Mouse (Mus musculus): ENCODE data around the gene Esrrg. TPM values are rescaled to one million over a fixed set of nuclear protein-coding genes. Genes with fewer than 3 reads are reported as not detected.

The Esrrg gene
- total RNA-seq, 1 experiment from 2014 or later = not detected

DNA sequence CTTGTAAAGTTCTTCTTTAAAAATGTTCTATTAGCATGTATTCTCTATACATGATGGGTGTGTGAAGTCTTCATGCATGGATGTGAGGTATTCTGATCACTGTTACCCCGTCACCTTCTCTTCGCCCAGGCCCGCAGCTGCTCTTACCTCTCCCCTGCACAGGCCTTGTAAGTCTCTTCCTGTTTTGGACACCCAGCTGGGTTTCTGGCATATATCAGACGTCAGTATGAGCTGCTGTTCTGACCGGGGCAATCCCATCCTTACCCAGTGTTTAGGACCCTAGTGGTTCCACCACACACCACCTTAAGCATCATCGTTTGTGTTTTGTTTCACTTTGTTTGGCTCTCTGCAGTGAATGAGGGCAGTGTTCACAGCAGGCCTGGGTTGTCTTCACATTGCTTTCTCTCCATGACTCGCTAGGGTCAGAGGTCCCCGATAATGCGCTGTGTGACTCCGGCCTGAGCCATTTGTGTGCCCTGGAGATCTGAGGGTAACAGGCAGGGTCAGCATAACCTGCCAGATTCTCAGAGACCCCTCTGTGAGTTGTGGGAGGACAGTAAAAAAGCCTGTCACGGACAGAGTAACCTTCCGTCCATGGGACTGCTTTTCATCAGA is 471.8 kb downstream of the Esrrg start:
- no peak for ATAC-seq (ENCODE audit: extremely low read depth, insufficient number of reproducible peaks, low FRiP score, poor library complexity, severe bottlenecking)

DNA sequence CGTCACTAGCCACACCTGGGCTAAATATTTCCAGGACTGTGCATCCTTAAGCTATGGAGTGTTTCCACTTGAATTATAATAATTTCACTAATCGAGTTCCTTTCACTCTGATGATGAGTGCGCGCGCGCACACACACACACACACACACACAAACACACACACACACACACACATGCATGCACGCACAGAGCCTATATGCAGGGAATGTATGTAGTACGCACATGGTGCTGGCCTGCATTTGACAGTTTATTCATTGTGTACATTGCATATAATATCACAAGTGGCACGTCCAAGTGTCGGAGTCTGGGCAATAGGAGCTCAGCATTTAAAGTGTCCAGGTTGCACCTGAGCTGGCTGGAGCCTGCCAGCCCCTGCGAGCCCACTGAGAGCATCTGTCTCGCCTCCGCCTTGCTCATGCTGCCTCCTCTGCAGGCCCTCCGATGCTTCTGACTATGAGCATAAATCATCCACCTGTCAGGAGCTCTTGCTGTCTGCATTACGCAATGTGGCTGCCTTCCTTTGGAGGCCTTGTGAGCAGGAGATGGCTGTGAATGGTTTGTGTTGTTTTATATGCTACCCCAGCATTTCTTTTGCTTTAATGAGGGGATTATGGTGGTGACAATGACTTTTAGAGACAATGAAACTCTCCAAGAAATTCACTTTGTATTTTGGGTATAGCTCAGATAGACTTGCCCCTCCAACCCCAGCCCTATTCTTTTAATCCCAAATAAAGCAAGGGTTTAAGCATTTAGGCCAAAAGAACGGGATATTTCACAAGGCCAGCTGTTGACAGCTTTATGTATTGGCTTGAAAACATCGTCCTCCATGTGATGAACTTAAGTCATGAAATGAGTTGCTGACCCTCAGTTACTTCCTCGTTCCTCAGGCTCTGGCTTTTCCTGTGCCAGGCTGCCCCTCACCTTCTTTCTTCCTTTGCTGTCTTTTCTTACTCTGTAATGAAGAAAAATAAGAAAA is 474.4 kb downstream of the Esrrg start:
- no peak for ATAC-seq (ENCODE audit: extremely low read depth, insufficient number of reproducible peaks, low FRiP score, poor library complexity, severe bottlenecking)

DNA sequence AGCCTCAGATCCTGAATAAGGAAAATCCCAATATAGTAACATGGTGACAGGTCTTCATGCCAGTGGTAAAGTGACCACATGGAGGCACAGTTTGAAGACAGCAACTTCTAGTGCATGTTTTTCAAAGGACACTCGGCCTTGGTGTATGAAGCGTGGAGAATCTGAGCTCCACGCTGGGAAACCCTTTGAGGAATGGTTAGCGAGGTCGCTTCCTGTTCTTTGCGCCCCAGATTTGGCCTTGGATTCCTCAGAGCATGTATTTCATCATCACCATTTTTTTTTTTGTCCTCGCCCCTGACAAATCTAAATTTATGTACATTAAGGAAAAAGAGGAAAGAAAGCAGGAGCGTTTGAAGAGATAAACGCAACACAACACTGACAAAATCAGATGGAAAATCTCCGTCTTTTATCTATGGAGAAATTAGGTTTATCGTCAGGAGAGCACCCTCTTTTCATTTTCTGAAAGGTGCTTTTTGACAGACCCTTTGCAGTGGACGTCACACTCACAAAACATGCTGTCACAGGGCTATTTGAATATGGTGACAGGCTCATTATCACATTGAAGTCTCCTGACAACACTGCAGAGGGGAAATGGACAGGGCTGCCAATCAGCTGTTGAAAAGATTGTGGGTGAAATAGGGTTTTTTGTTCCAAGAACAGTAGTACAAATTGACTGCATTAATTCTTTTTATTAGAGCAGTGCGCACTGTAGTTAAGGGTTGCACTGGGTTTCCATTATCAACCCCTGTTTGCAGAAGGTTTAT is 476.7 kb downstream of the Esrrg start:
- no peak for ATAC-seq (ENCODE audit: extremely low read depth, insufficient number of reproducible peaks, low FRiP score, poor library complexity, severe bottlenecking)

DNA sequence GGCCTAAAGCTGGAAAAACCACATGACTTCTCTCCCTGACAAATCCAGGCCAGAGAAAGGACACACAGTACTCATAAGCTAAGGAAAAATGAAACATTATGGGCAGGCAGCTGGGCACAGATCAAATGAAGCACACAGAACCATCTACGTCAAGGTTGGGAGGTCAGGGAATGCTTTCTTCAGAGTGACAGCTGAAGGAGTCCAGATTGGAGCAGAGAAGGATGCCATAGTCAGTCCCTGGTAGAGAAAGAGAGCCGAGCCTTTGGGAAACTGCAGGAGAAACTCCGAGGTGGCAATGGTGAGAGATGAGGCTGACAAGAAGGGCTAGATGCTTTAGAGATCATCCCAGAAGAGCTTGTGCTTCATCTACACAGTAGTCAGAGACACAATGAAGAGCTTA is 485.1 kb downstream of the Esrrg start:
- ATAC-seq (ENCODE audit: extremely low read depth, insufficient number of reproducible peaks, low FRiP score, poor library complexity, severe bottlenecking) = no peak

DNA sequence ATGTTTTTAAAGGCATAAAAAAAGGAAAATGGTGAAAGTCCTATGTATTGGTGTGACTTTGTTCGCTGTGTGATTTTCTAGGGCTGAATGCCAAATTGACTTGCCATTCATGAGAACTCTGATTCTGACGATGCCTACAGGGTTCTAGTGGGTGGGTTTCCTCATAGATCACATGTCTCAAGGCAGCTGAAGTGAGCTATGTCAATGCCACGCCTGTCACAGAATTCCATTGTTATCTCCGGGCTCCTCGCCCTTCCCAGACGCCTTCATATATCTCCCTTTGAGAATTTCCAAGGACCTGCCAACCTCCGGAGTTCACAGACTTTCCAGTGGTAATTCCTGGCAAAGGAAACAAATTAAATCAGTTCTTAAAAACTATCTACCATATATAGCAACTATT is 493.2 kb downstream of the Esrrg start:
- ATAC-seq (ENCODE audit: extremely low read depth, insufficient number of reproducible peaks, low FRiP score, poor library complexity, severe bottlenecking) = no peak

DNA sequence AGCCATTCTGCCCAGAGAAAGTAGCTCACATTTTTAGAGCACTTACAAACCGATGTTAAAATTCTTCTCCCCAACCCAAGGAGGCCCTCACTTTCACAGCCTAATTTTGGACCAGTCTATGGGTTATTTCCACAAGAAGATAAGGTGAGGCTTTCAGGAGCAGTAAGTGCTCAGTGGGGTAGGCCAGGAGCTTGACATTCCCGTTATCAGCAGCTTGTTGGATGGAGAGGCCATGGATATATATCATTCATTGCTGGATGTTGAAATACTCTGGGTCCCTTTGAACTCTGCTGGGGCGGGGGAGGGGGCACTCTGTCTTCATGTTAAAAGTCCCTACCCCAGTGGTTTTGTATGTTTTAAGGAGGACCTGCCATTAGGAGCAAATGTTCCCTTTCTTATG is 494.6 kb downstream of the Esrrg start:
- no peak for ATAC-seq (ENCODE audit: extremely low read depth, insufficient number of reproducible peaks, low FRiP score, poor library complexity, severe bottlenecking)

DNA sequence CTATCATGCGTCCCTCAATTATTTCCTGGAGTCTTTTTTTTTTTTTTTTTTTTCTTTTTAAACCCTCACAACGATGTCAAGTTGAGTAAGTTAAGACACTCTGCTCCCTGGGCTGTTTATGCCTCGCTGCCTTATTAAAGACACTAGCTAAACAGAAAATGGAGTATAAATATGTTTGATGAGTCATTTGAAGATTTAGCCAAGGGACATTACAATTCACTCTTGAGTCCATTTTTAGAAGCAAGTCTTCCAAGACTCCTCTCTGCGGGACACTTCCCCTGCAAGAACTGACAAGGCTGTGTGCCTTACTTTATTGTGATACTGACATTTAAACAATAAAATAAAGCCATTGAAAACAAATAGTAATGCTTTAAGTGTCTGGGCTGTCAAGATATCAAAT is 496.9 kb downstream of the Esrrg start:
- no peak for ATAC-seq (ENCODE audit: extremely low read depth, insufficient number of reproducible peaks, low FRiP score, poor library complexity, severe bottlenecking)

DNA sequence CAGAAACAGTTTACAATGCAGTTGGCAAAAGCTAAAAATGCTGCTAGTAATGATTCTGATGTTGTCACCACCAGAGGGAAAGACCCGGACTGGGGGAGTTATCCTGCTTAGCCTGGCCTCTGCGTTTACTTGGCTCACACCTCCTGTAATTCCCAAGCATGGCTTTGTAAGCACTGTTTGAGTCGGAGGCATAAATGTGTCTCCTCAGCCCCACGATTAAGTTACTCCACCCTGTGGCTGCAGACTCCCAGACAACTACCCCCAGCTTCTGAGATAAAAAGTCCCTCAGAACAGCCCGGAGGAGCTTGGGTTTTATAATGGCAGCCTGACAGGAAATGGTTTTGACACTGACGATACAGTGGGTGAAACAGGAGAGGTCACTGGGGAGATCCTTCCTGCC is 499.4 kb downstream of the Esrrg start:
- no peak for ATAC-seq (ENCODE audit: extremely low read depth, insufficient number of reproducible peaks, low FRiP score, poor library complexity, severe bottlenecking)

DNA sequence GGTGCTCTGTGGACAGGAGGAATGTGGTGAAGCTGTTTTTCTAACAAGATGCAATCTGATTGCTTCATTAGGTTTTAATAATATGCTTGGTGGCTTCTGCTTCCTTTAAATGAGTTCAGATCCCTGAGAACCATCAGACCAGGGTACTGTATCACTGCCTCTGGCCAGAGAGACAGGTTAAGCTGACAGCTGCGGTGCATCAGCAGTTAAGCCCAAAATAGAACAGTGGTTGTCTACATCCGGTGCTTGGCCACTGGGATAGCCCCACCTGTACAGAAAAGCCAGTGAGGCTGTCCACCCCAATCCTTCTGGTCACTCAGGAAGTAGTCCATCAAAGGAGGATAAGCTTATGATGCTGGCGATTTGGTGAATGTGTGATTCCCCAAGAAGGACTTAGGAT is 503.0 kb downstream of the Esrrg start:
- no peak for ATAC-seq (ENCODE audit: extremely low read depth, insufficient number of reproducible peaks, low FRiP score, poor library complexity, severe bottlenecking)

DNA sequence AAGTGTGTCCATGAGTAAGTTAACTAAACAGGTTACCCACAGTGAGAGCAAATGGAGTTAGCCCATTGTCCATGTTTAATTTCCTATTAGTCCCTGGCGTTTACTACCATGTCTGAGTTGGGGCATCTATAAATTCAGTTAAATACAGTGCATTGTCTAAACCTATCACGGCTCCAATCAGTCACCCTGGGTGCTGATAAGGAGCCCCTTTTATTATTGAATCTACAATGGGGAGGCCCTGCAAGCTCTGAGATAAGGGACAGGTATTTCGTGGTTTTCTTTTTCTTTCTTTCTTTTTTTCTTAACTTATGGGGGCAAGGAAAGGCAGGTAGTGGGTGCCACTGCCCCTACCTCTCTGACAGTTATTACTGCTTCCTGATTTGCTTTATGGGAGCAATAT is 504.6 kb downstream of the Esrrg start:
- no peak for ATAC-seq (ENCODE audit: extremely low read depth, insufficient number of reproducible peaks, low FRiP score, poor library complexity, severe bottlenecking)

DNA sequence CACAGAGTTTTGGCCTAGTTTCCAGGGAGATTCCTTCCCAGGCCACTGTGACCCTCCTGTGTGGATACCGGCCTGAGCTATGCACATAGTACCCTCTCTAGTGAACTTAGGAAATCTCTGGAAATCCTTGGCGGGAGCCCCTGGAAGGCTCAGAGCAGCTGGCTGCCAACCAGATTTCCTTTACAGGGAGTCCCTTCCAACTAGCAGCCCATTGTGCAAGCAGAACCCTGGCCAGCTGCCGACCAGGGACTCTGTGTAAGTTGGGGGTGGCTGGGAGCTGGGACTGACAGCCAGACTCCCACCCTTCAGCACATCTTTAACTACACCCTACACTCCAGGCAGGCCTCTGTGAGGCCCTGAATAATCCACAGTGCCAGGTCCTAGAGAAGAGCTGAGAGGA is 509.5 kb downstream of the Esrrg start:
- ATAC-seq (ENCODE audit: extremely low read depth, insufficient number of reproducible peaks, low FRiP score, poor library complexity, severe bottlenecking) = no peak

DNA sequence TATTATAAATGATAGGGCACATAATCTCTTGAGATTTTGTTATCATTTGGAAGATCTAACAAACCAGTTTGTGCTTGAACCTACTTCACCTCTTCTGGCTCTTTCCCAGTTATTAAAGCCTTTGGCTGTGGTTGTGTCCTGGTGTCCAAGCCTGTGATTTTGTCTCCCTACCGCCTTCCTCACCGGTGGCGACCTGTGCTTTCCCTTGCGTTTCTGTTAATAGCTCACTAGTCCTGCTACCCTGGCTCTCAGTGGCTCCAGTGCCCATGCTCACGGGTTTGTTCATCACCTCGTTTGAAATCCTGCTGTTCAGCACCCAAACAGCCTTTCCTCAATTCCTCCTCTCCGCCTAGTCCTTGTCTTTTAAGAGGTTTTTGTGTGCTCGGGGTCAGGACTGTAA is 511.2 kb downstream of the Esrrg start:
- ATAC-seq (ENCODE audit: extremely low read depth, insufficient number of reproducible peaks, low FRiP score, poor library complexity, severe bottlenecking) = no peak

DNA sequence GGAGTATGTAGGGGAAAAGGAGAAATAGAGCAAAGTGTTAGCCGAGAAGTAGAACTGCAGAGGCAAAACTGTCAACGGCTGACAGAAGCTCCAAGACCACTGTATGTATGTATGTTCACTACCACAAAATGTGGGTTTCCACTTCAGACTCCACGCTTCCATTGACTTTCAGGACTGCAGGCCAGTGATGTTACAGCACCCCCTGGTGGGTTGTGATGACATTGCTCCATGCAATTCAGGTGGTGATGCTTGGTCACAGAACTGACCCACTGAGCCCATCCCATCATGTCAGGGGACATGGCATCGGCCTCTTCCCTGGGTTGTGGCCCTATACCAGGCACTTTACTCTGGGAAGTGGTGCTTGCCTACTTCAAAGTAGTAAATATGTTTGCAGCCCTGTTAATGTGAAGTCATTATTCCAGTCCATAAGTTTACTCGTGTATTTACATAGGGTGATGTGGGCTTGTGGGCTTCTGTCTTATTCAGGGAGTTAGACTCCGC is 517.0 kb downstream of the Esrrg start:
- no peak for ATAC-seq (ENCODE audit: extremely low read depth, insufficient number of reproducible peaks, low FRiP score, poor library complexity, severe bottlenecking)

DNA sequence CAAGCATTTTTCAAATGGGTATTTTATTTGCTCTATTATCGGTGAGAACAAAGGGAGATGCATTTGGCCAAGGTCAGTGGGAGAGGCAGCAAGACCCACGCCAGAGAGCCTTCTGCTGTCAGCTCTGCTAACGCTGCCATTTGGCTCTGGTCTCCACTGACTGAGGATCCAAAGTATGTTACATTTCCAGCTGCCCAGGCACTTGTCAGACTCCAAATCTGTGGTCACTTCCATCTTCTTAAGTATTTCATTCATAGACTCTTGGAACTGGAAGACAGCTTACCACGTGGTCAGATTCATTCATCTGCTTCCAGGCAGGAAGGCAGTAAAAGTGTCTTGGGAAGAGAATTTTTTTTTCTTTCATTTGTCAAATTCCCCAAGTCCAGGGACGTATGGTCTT is 527.5 kb downstream of the Esrrg start:
- no peak for ATAC-seq (ENCODE audit: extremely low read depth, insufficient number of reproducible peaks, low FRiP score, poor library complexity, severe bottlenecking)

DNA sequence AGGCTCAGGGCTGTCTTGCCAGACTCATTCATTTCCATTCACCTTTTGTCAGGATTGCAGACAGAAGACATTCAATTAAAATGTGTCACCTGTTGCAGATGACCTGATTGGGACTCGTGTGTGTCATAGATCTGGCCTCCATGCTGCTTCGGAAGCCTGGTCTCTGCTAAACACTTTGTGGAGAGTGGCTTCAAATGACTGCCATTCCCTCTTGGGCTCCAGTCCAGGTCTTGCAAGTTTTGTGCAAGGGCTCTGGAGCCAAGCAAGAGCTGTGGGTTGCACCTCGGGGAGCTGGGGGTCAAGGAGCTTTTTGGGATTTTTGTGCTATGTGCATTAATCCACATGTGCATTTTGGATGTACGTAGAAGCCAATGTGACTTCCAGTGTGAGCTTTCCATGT is 530.9 kb downstream of the Esrrg start:
- no peak for ATAC-seq (ENCODE audit: extremely low read depth, insufficient number of reproducible peaks, low FRiP score, poor library complexity, severe bottlenecking)

DNA sequence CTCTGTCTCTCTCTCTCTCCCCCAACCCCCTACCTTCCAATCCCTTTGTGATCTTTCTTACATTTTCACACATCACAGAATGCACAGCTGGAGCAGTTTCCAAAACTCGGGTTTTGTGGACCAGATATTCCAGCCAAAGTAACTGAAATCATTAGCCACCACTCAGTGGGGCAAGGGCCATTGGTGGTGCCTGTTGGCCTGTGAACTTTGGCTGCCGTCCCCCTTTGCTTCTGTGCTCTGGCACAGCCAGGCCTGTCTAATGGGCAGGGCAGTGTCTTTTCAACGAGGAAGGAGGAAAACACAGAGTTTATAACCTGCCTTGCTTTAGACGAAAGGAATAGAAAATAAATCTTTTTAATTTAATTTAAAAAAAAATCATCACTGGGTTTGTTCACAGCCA is 531.6 kb downstream of the Esrrg start:
- ATAC-seq (ENCODE audit: extremely low read depth, insufficient number of reproducible peaks, low FRiP score, poor library complexity, severe bottlenecking) = no peak

DNA sequence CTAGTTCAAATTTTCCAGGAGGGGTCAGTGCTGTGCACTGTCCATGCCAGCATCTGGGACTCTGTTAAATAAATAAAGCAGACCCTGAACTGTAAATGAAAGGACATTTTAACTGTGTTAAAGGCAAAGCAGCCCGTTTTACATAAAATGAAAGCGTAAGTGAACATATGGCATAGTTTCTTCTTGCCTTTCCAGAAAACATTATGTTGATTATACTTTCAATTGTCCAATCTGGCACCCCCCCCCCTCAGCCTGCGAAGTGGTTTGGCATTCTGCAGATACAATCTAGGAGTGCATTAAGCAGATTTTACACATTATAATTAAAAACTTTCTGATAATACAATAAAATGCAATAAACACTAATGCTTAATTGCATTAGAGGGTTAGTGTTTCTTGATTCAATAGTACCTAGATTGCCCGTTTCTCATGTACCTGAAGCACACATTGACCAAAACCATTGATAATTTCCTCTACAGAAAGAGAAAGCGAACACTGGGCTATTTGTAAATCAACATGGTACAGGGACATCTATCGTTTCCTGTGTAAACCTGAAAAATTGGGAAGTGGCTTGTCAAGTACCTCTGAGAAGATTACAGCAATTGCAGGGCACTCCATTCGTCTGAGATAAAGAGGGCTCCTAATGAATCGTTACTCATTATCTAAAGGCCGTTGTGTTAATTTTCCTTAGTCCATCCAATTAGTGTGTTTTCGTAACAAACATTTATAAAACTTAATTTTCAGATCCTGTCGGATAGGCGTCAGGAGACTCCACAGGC is 539.0 kb downstream of the Esrrg start:
- no peak for ATAC-seq (ENCODE audit: extremely low read depth, insufficient number of reproducible peaks, low FRiP score, poor library complexity, severe bottlenecking)

DNA sequence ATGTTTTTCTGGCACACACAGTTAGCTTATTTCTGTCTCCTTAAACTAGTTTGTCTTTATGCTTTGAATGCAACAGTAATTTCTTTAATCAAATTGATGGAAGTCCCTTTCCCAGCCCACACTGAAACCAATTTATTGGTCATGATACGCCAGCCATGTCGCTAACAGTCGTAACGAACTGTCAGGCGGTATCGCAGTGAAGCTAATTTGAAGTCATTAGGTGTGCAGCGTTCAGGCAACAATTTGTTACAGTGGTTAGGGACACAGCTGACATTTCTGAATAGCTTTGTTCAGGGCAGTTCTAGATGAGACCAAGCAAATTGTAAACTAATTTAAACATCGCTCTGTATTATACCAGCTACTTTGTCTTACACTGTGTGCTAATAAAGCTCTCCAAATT is 542.5 kb downstream of the Esrrg start:
- ATAC-seq (ENCODE audit: extremely low read depth, insufficient number of reproducible peaks, low FRiP score, poor library complexity, severe bottlenecking) = no peak

DNA sequence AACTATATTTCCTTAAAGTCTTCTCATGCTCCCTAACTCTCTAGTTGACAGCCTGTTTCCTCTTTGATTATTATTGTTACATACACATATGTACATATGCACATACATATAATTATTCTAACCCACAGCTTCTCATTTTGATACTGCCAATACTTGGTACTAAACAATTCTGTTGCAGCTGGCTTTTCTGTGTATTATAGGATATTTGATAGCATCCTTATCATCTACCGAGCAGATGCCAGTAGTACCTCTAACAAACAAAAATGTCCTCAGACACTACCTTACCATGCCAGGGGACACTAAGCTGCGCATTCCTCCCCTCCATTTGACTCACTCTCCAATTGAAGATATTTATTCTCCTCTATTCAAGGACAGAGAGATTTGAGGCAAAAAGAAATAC is 543.4 kb downstream of the Esrrg start:
- ATAC-seq (ENCODE audit: extremely low read depth, insufficient number of reproducible peaks, low FRiP score, poor library complexity, severe bottlenecking) = no peak
